Mouse (Mus musculus) stomach, embryonic 14.5 days (tissue): ENCODE data around the gene Sclt1. TPM values are rescaled to one million over a fixed set of nuclear protein-coding genes. Genes with fewer than 3 reads are reported as not detected.
A peak's percentile ranks its signal among the peaks of the same experiment; 100 is the strongest.
"Not testable (repeated sequence)": the region's sequence is repeated elsewhere in the genome, so short reads cannot be mapped to it uniquely, and the experiment has no call there.

Experiments
- ATAC-seq: fragments of 200-750 bp; cut with Nextera tagmentation; 2 replicates; pipeline ENCODE4 v1.8.0; 2017; ENCODE audit warnings: low read depth, moderate TSS enrichment; ENCODE audit not compliant: insufficient number of reproducible peaks, insufficient read depth, low FRiP score
- H3K27ac ChIP-seq: fragments of 300-500 bp; sonication (generic); 2 replicates; pipeline ENCODE4 v1.5.1; 2014; ENCODE audit warnings: mild to moderate bottlenecking, low read length, moderate library complexity, mixed read lengths
- H3K27me3 ChIP-seq: fragments of 300-500 bp; sonication (generic); 2 replicates; pipeline ENCODE4 v1.6.1; 2014; ENCODE audit warnings: low read length, control low read depth, mixed read lengths; ENCODE audit not compliant: control insufficient read depth, insufficient read depth
- H3K36me3 ChIP-seq: fragments of 300-500 bp; sonication (generic); 2 replicates; pipeline ENCODE4 v1.6.1; 2014; ENCODE audit warnings: mild to moderate bottlenecking, control low read depth, low read length, moderate library complexity, mixed read lengths; ENCODE audit not compliant: control insufficient read depth, insufficient read depth
- H3K4me1 ChIP-seq: fragments of 300-500 bp; sonication (generic); 2 replicates; pipeline ENCODE4 v1.6.1; 2014; ENCODE audit warnings: low read length, control low read depth, mixed read lengths; ENCODE audit not compliant: control insufficient read depth, insufficient read depth
- H3K4me2 ChIP-seq: fragments of 300-500 bp; sonication (generic); replicated peaks from 2 replicates; pipeline ENCODE4 v1.6.1; 2014; ENCODE audit warnings: low read depth, low read length, control low read depth
- H3K4me3 ChIP-seq: fragments of 300-500 bp; sonication (generic); 2 replicates; pipeline ENCODE4 v1.5.1; 2014; ENCODE audit warnings: low read depth, low read length, control low read depth
- H3K9ac ChIP-seq: fragments of 300-500 bp; sonication (generic); replicated peaks from 2 replicates; pipeline ENCODE4 v1.6.1; 2014; ENCODE audit warnings: low read depth, mild to moderate bottlenecking, control low read depth, low read length, moderate library complexity, mixed read lengths
- H3K9me3 ChIP-seq: fragments of 300-500 bp; sonication (generic); 2 replicates; pipeline ENCODE4 v1.6.1; 2016; ENCODE audit warnings: low read depth, low read length, control low read depth; ENCODE audit not compliant: control insufficient read depth
- WGBS: fragments of 180-500 bp; shearing (Covaris S2); extraction: QIAGEN DNeasy Blood & Tissue Kit; methylation state at CpG from one replicate; pipeline ENCODE4 v1.1.7; 2014; 5-methylcytosine and 5-hydroxymethylcytosine counted together
- polyA plus RNA-seq: library from polyadenylated mRNA; unstranded; fragments of >200 nt; fragmentation: Nextera tagmentation; extraction: Ambion mirVana; gene quantifications from 2 replicates; pipeline ENCODE4 v1.2.1, GENCODE M21; 2014

Gene Sclt1
- 22.9 and 24.7 TPM in 2 replicates for polyA plus RNA-seq

DNA sequence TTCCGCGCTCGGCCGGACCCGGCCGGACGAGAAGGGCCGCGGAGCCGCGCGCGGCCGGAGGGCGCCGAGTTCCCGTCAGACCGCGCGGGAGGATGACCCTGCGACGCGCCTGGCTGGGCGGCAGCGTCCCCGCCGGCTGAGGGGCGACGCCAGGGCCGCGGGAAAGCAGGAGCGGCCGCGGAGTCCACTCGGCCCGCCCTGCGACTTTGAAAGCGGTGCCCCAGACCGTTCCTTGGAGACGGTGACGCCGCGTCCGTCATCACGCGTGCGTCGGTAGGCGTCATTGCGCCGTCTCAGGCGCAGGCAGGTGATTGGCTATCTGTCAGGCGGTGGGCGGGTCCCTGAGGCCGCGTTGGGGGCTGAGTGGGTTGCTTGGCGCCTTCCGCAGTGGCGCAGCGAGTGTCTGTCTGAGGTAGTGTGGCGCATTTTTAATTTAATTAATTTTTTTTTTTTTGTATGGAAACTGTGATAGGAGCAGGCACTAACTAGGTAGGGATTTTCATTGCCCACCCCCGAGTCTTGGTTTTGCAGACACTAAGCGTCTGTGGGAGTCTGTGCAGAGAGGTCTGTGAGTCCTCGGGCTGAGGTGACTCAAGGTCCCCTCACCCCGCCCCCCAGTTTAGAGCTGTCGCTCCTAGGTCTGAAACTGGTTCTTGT lies at the start of gene Sclt1, which contains the start of gene D3Ertd751e:
Gene Sclt1 (minus strand): TSS at position 237 of the 657 bp plus-strand sequence.
Gene D3Ertd751e (plus strand): TSS at position 334 of the 657 bp plus-strand sequence.
- WGBS: under 1% methylated on average over 64 of the region's 66 CpGs
- Histone ChIP-seq H3K27ac (peak within 1 kb of the TSS; percentile 90), H3K4me3 (peak within 1 kb of the TSS; percentile 65), H3K4me2 (peak within 1 kb of the TSS; percentile 76), H3K36me3 (no peaks in the 10 kb centered on the region), H3K27me3 (no peaks in the 10 kb centered on the region), H3K4me1 (peaks cover 15% of the 10 kb centered on the region; the same call in 1 of the 2 replicates), H3K9ac (peak within 1 kb of the TSS; percentile 41), H3K9me3 (no peaks in the 10 kb centered on the region)
- peak; percentile 100 for ATAC-seq

DNA sequence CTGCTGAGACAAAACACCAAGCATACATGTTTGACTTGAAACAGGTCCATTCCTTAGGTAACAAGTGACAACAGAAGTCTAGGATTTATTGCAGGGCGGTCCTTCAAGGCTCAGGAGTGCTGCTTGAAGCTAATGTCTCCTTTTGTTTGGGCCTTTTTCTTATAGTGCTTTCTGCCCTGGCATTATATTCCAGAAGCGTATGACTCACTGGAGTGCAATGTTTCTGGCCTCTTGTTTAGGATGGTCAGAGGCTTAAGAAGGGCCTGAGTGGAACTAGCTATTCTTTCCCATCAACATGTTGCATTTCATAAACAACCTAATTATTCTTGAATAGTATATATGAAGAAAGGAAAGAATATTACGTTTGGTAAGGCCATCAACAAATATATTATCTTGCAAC lies 19.8 kb upstream of the Sclt1 start:
- ATAC-seq: no peak
- no peak overlapping the region for H3K4me2 ChIP-seq

DNA sequence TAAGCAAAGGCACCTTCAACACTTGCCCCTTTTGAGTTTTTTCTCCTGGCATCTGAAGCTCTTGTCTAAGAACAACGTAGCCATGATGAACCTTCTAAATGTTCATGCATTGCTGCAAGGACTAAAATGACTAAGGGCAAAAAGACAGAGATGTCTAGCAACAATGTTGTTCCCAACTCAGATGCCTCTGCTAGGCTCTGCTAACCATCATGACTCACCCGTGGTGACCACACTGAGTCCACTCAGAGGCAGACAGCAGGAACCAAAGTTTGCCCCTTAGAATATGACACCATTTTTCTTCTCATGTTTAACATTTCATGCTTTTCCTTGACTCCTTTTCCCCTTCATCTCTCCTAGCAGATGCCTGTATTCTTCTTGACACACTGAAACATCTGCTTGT lies 12.2 kb upstream of the Sclt1 start:
- 76% methylated on average over 2 of the region's 2 CpGs for WGBS
- ATAC-seq: no peak
- H3K4me1 ChIP-seq: no peaks in the 10 kb centered on the region

More for the DNA sequence above, 19.8 kb upstream of the Sclt1 start:
- H3K9me3 ChIP-seq: no peaks in the 10 kb centered on the region
- no peaks in the 10 kb centered on the region for H3K36me3 ChIP-seq
- no peak overlapping the region for H3K27ac ChIP-seq
- H3K4me1 ChIP-seq: no peaks in the 10 kb centered on the region
- no peak overlapping the region for H3K4me3 ChIP-seq
- H3K27me3 ChIP-seq: no peaks in the 10 kb centered on the region
- WGBS: 79% methylated on average over 3 of the region's 3 CpGs
- H3K9ac ChIP-seq: no peak overlapping the region

DNA sequence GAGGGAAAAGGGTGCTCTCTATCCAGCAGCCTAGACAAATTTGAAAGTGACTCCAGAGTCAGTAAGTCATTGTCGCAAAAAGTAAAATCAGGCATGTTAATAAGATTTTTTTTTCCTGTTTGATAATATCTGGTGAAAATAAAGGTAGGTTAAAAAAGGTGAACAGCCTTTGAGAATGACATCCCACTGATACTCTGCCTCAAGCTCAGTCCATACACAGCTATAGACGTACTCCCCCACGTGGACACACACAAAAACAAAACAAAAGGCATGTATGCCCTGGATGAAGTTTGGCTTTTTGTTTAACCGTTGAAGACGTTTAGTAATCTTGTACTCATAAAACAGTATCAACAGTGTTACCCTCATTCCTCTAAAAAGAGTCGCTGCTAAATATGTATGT lies 1.1 kb upstream of the Sclt1 start:
- Histone ChIP-seq H3K9ac (no peak overlapping the region), H3K27ac (no peak overlapping the region), H3K4me2 (peak overlapping the region; percentile 66), H3K9me3 (no peaks in the 10 kb centered on the region), H3K4me3 (peak overlapping the region; percentile 65; the same call in 1 of the 2 replicates), H3K36me3 (no peaks in the 10 kb centered on the region), H3K27me3 (no peaks in the 10 kb centered on the region), H3K4me1 (peaks cover 15% of the 10 kb centered on the region; the same call in 1 of the 2 replicates)
- WGBS: 49% methylated on average over 6 of the region's 6 CpGs
- ATAC-seq: no peak

More for the DNA sequence above, 12.2 kb upstream of the Sclt1 start:
- Histone ChIP-seq H3K9ac (no peak overlapping the region), H3K27ac (no peak overlapping the region), H3K27me3 (no peaks in the 10 kb centered on the region), H3K9me3 (no peaks in the 10 kb centered on the region), H3K4me2 (no peak overlapping the region), H3K4me3 (no peak overlapping the region), H3K36me3 (no peaks in the 10 kb centered on the region)

DNA sequence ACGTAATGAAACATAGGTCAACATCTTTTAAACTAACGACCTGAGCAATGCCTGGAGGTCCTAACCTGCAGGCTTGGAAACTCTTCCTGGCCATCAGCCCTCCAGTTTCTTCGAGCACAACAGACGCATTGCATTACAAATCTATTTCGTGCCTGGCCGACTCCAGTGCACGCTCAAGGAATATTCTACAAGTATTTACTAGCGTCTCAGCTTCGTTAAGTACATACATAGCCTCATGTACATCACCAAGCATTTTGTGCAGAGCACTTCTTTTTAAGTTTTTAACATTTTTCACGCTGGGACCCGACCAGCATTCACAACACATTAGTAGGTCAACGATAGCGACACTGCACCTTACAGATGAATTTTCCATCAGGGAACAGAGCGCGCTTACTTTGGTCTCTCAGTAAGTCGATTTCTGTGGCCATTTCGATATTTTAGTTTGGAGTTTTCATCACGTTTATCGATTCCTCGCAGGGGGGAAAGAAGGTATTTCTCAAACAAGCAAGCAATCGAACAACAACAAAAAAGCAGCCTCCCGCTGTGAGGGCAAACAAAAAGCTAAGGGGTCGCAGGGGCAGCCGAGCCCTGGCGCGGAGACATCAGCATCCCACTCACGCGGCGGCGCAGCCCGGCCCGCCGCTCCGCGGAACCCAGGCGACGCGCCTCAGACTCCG lies 575 bp downstream of the Sclt1 start:
- H3K4me2 ChIP-seq: peak overlapping the region; percentile 76
- under 1% methylated on average over 39 of the region's 39 CpGs for WGBS
- H3K9ac ChIP-seq: peak overlapping the region; percentile 41
- H3K4me1 ChIP-seq: peaks cover 15% of the 10 kb centered on the region; the same call in 1 of the 2 replicates
- H3K36me3 ChIP-seq: no peaks in the 10 kb centered on the region
- peak overlapping the region; percentile 90 for H3K27ac ChIP-seq
- no peak for ATAC-seq
- no peaks in the 10 kb centered on the region for H3K9me3 ChIP-seq
- no peaks in the 10 kb centered on the region for H3K27me3 ChIP-seq
- H3K4me3 ChIP-seq: peak overlapping the region; percentile 65

DNA sequence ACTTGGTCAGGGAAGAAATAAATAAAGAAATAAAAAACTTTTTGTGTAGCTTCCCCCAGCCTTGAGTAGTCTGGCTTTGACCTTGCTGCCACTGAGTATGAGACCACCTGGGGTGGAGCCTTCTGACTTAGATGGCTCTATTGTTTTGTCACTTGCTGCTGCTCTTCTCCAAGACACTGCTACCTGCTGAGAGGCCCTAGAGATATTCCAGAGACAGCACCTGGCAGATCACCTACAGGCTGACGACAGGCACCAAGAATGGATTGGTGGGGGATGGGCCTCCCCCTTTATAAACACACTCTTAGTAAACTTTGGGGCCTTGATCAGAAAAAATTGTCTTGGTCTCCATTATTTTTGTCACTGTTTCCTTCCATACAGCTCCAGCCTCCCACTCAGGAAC lies 46.6 kb downstream of the Sclt1 start:
- ATAC-seq: no peak
- H3K27me3 ChIP-seq: no peaks in the 10 kb centered on the region
- H3K9me3 ChIP-seq: no peaks in the 10 kb centered on the region
- no peak overlapping the region for H3K9ac ChIP-seq
- H3K4me3 ChIP-seq: no peak overlapping the region
- WGBS: 70% methylated on average over 1 of the region's 1 CpGs
- H3K36me3 ChIP-seq: no peaks in the 10 kb centered on the region
- no peaks in the 10 kb centered on the region for H3K4me1 ChIP-seq
- no peak overlapping the region for H3K4me2 ChIP-seq
- no peak overlapping the region for H3K27ac ChIP-seq

DNA sequence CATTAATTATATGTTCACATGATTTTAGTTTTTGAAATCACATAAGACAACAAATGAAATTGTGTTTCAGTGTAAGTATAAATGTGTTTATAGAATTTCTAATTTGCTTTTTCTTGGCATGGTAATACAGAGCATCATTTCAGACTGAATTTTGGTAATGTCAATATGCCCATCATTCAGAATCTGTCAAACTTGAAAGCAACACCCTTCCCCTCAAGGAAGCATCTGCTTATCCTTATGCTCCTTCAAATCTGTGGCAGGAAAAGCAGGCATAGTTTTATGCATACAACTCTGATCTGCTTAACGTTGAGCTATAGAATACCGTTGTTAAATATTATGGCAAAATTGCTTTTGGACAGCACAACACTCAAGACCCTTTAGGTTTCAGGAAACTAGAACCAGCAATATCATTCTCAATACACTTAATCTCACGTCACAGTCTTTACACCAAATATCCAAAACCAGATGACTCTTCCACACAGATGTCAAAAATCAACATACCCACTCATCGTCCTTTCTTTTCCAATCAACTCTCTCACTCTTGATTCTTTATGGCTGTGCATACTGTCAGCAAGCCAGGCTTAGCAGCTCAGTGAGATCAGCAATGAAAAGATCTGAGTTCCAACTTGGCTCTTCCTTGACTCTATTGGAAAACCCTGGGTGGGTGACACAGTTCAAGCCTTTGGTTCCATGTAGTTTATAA lies 49.7 kb downstream of the Sclt1 start:
- Histone ChIP-seq H3K4me2 (no peak overlapping the region), H3K9ac (no peak overlapping the region), H3K4me1 (no peaks in the 10 kb centered on the region), H3K27ac (no peak overlapping the region), H3K27me3 (no peaks in the 10 kb centered on the region), H3K4me3 (no peak overlapping the region), H3K36me3 (no peaks in the 10 kb centered on the region), H3K9me3 (no peaks in the 10 kb centered on the region)
- ATAC-seq: no peak
- WGBS: 86% methylated on average over 4 of the region's 4 CpGs

DNA sequence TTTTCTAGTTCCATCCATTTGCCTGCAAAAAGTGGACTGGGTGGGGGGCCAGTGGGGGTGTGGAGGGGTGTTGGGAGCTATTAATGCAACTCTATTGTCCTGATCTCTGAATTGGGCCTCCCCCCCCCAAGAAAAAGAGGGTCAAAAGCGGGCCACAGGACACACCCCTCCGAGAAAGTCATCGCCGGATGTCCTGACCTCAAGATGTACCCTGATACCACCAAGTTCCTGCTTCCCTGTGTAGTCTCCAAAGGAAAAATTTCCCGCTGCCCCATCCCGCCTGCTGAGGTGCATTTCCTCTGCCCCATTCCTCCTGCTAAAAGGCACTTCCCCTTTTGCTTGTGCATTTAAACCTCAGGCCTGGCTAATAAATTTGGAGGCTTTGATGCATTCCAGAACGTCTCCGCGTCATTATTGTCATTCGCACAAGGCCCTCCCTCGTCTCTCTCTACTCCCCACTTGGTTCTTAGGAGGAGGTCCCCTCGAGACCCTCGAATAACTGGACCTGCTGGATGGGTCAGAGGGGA lies 52.1 kb downstream of the Sclt1 start:
- not testable (repeated sequence) for H3K36me3 ChIP-seq, H3K4me1 ChIP-seq, H3K9me3 ChIP-seq, H3K27ac ChIP-seq, H3K4me3 ChIP-seq, H3K9ac ChIP-seq, H3K4me2 ChIP-seq, ATAC-seq, H3K27me3 ChIP-seq
- 89% methylated on average over 13 of the region's 13 CpGs for WGBS
